Mouse (Mus musculus): ENCODE results near the gene Fanca. TPM values are rescaled to one million over a fixed set of nuclear protein-coding genes. Genes with fewer than 3 reads are reported as not detected.
"Not testable (repeated sequence)": the region's sequence is repeated elsewhere in the genome, so short reads cannot be mapped to it uniquely, and the experiment has no call there.

The Fanca gene
- total and polyA plus RNA-seq, 3 experiments = 3.9 to 6.2 (median 5.3) TPM

DNA sequence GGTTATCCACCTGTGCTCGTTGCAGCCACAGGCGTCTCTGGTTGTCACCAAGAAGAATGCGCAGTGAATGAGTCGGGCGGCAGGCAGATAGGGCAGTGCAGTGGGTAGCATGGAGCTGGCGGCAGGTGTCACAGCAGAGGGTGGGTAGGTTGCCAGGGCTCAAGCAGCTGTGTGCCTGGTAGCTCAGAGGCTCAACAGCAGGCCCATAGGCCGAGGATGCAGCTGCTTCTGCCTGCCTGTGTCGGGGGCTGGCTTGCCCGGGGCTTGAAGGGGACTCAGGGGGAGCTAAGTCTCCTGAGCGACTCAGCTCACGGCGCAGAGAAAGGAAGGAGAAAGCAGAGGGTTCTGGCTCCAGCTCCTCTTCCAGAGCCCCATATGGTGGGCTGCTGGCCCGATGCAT, 85.1 kb downstream of the Fanca start:
- intact Hi-C loops (cut with DNase I) = no loop called here
- H3K9ac ChIP-seq (ENCODE audit: low read depth, low read length) = no peak overlapping the region
- TF ChIP-seq EP300 (IDR thresholded peaks at IDR 0.05; ENCODE audit: insufficient read depth, low read depth, low read length) = no peak
- no peak for TF ChIP-seq CTCF (IDR thresholded peaks at IDR 0.05)
- no peak for TF ChIP-seq POLR2A (IDR thresholded peaks at IDR 0.05; ENCODE audit: insufficient read depth, low read depth, low read length)
- H3K36me3 ChIP-seq (ENCODE audit: control insufficient read depth, insufficient read depth, low read length) = no peaks in the 10 kb centered on the region
- 59% methylated on average over 13 of the region's 13 CpGs for WGBS
- H3K79me2 ChIP-seq (replicated peaks; ENCODE audit: control insufficient read depth, insufficient read depth, low read length) = no peaks in the 10 kb centered on the region
- no peak overlapping the region for H3K4me3 ChIP-seq
- H3K4me1 ChIP-seq (ENCODE audit: control insufficient read depth, insufficient read depth, low read length) = peaks cover 4% of the 10 kb centered on the region
- no peak for DNase-seq
- no peaks in the 10 kb centered on the region for H3K27me3 ChIP-seq (ENCODE audit: control insufficient read depth, insufficient read depth, low read length)
- H3K27ac ChIP-seq = no peak overlapping the region

DNA sequence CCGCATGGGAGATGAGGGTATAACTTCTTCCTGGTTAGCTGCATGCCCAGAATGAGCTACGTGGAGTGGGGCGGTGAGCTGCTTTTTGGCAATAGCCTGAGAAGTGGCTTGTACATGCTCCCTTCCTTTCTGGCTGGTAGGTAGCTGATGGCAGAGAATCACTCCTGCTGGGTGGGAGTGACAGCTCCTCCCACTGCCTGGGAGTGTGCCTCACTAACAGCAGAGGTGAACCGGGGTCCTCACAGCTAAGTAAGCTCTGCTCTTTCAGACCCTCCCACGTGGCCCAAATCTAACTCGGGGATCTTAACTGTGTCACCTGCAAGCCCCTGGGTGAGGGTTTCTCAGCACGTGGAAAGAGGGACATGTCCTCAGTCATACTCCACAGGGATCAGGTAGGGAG, 85.8 kb downstream of the Fanca start:
- H3K4me3 ChIP-seq = no peak overlapping the region
- peaks cover 4% of the 10 kb centered on the region for H3K4me1 ChIP-seq (ENCODE audit: control insufficient read depth, insufficient read depth, low read length)
- no peak overlapping the region for H3K27ac ChIP-seq
- H3K79me2 ChIP-seq (replicated peaks; ENCODE audit: control insufficient read depth, insufficient read depth, low read length) = no peaks in the 10 kb centered on the region
- TF ChIP-seq CTCF (IDR thresholded peaks at IDR 0.05) = no peak
- no peak for TF ChIP-seq EP300 (IDR thresholded peaks at IDR 0.05; ENCODE audit: insufficient read depth, low read depth, low read length)
- TF ChIP-seq POLR2A (IDR thresholded peaks at IDR 0.05; ENCODE audit: insufficient read depth, low read depth, low read length) = no peak
- WGBS = 51% methylated on average over 7 of the region's 7 CpGs
- DNase-seq = no peak
- no peak overlapping the region for H3K9ac ChIP-seq (ENCODE audit: low read depth, low read length)
- intact Hi-C loops (cut with DNase I) = no loop called here
- H3K36me3 ChIP-seq (ENCODE audit: control insufficient read depth, insufficient read depth, low read length) = no peaks in the 10 kb centered on the region
- no peaks in the 10 kb centered on the region for H3K27me3 ChIP-seq (ENCODE audit: control insufficient read depth, insufficient read depth, low read length)

GRCm38 (mm10) chr8:123231742-123232141, 86.6 kb downstream of the Fanca start:
- Histone ChIP-seq H3K4me3 (no peak overlapping the region), H3K4me1 (ENCODE audit: control insufficient read depth, insufficient read depth, low read length) (peaks cover 4% of the 10 kb centered on the region), H3K27ac (no peak overlapping the region), H3K36me3 (ENCODE audit: control insufficient read depth, insufficient read depth, low read length) (no peaks in the 10 kb centered on the region), H3K27me3 (ENCODE audit: control insufficient read depth, insufficient read depth, low read length) (no peaks in the 10 kb centered on the region), H3K9ac (ENCODE audit: low read depth, low read length) (no peak overlapping the region), H3K79me2 (replicated peaks; ENCODE audit: control insufficient read depth, insufficient read depth, low read length) (no peaks in the 10 kb centered on the region)
- peak in 1 of 2 experiments; percentile 19 for DNase-seq
- intact Hi-C loops (cut with DNase I) = no loop called here
- TF ChIP-seq POLR2A (IDR thresholded peaks at IDR 0.05; ENCODE audit: insufficient read depth, low read depth, low read length) (no peak), CTCF (IDR thresholded peaks at IDR 0.05) (peak; percentile 47)
- WGBS = 58% methylated on average over 5 of the region's 5 CpGs

DNA sequence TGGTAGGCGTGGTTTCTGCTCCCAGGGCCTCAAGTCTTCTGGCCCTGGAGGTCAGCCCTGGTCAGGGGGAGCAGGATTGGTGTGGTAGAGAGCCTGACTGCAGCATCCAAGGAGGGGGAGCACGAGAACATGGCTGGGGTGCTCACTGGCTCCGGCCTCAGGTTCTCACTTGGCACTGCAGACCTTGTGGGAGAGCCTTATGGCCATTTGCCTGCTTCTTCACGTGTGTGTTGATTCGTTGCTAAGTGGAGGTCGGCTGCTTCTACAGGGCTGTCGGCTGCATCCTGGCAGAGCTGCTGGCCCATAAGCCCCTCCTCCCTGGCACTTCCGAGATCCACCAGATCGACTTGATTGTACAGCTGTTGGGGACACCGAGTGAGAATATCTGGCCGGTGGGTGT, 88.0 kb downstream of the Fanca start:
- H3K4me3 ChIP-seq; intact Hi-C loops (cut with DNase I); H3K79me2 ChIP-seq (replicated peaks; ENCODE audit: control insufficient read depth, insufficient read depth, low read length); H3K4me1 ChIP-seq (ENCODE audit: control insufficient read depth, insufficient read depth, low read length); H3K27ac ChIP-seq; H3K27me3 ChIP-seq (ENCODE audit: control insufficient read depth, insufficient read depth, low read length); H3K36me3 ChIP-seq (ENCODE audit: control insufficient read depth, insufficient read depth, low read length); DNase-seq; H3K9ac ChIP-seq (ENCODE audit: low read depth, low read length): not testable (repeated sequence)
- WGBS = 79% methylated on average over 11 of the region's 11 CpGs

DNA sequence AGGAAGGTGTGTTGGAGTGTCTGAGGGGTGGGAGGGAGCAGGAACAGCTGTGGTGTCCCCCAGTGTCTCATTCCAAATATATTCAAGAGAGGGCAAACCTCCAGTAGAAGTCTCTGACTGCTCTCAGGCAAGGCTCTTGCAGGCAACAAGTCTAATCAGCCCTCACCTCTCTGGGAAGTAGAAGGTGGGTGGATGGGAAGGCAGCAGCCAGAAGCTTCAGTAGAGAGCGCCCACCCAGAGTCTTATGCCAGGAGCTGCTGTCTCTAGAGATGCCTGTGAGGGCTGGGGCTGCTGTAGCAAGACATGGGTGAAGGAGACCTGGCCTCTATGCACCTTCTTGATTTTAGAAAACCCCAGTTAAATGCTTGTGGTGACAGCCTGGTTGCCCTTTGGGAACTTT, 90.0 kb downstream of the Fanca start:
- WGBS = 100% methylated on average over 1 of the region's 1 CpGs
- no peaks in the 10 kb centered on the region for H3K36me3 ChIP-seq (ENCODE audit: control insufficient read depth, insufficient read depth, low read length)
- H3K9ac ChIP-seq (ENCODE audit: low read depth, low read length) = no peak overlapping the region
- peaks cover 2% of the 10 kb centered on the region for H3K4me1 ChIP-seq (ENCODE audit: control insufficient read depth, insufficient read depth, low read length)
- H3K27ac ChIP-seq = no peak overlapping the region
- H3K79me2 ChIP-seq (replicated peaks; ENCODE audit: control insufficient read depth, insufficient read depth, low read length) = no peaks in the 10 kb centered on the region
- no peaks in the 10 kb centered on the region for H3K27me3 ChIP-seq (ENCODE audit: control insufficient read depth, insufficient read depth, low read length)
- intact Hi-C loops (cut with DNase I) = loop anchor here (10.0 kb wide), 2 partner anchors 256 to 854 kb away; partner anchors contain the start of gene Zc3h18
- no peak for DNase-seq
- TF ChIP-seq CTCF (IDR thresholded peaks at IDR 0.05) = no peak
- no peak for TF ChIP-seq POLR2A (IDR thresholded peaks at IDR 0.05; ENCODE audit: insufficient read depth, low read depth, low read length)
- no peak for TF ChIP-seq EP300 (IDR thresholded peaks at IDR 0.05; ENCODE audit: insufficient read depth, low read depth, low read length)
- no peak overlapping the region for H3K4me3 ChIP-seq

- Histone ChIP-seq H3K4me3 (peak within 1 kb of the TSS; percentile 75), H3K27me3 (ENCODE audit: control insufficient read depth, insufficient read depth, low read length) (no peaks in the 10 kb centered on the region), H3K36me3 (ENCODE audit: control insufficient read depth, insufficient read depth, low read length) (no peaks in the 10 kb centered on the region), H3K79me2 (replicated peaks; ENCODE audit: control insufficient read depth, insufficient read depth, low read length) (no peaks in the 10 kb centered on the region), H3K27ac (peak within 1 kb of the TSS; percentile 85), H3K4me1 (ENCODE audit: control insufficient read depth, insufficient read depth, low read length) (peaks cover 2% of the 10 kb centered on the region), H3K9ac (ENCODE audit: low read depth, low read length) (peak within 1 kb of the TSS; percentile 90)
- peak; percentile 100 for TF ChIP-seq POLR2A (IDR thresholded peaks at IDR 0.05; ENCODE audit: insufficient read depth, low read depth, low read length)
- peak; percentile 70; the same call in 1 of the 2 replicates for TF ChIP-seq EP300 (IDR thresholded peaks at IDR 0.05; ENCODE audit: insufficient read depth, low read depth, low read length)
- TF ChIP-seq CTCF (IDR thresholded peaks at IDR 0.05) = no peak
- 2% methylated on average over 59 of the region's 59 CpGs for WGBS
- intact Hi-C loops (cut with DNase I) = loop anchor here (10.0 kb wide), 2 partner anchors 260 to 850 kb away; partner anchors contain the start of gene Zc3h18
- DNase-seq = peak; percentile 94 to 97
Measured at GRCm38 (mm10) chr8:123224278-123225266, 93.8 kb downstream of the Fanca start, which contains the start of gene Cdk10. TSS of gene Cdk10 (plus strand) at chr8:123224842.

Data from heart, adult 2 months (tissue).